Mouse (Mus musculus): ENCODE results near the gene Kif2a.
A peak's percentile ranks its signal among the peaks of the same experiment; 100 is the strongest.
"Not testable (repeated sequence)": the region's sequence is repeated elsewhere in the genome, so short reads cannot be mapped to it uniquely, and the experiment has no call there.

Gene Kif2a

GRCm38 (mm10) chr13:106936256-106937137 is 85.4 kb downstream of the Kif2a start, which contains the start of gene Ipo11:
TSS of gene Ipo11 (minus strand) at chr13:106936958.
- DNase-seq (ENCODE audit: extremely low read depth, insufficient read length, low spot score), result peak; percentile 85

GRCm38 (mm10) chr13:106935871-106936255 is 86.1 kb downstream of the Kif2a start:
- DNase-seq (ENCODE audit: extremely low read depth, insufficient read length, low spot score), result no peak

GRCm38 (mm10) chr13:106929201-106929600 is 92.7 kb downstream of the Kif2a start:
- DNase-seq (ENCODE audit: extremely low read depth, insufficient read length, low spot score), result no peak

- DNase-seq (ENCODE audit: extremely low read depth, insufficient read length, low spot score), result no peak
Observed at GRCm38 (mm10) chr13:106928296-106928695, 93.6 kb downstream of the Kif2a start.

GRCm38 (mm10) chr13:106925921-106926320 is 96.0 kb downstream of the Kif2a start:
- not testable (repeated sequence) for DNase-seq (ENCODE audit: extremely low read depth, insufficient read length, low spot score)

- no peak for DNase-seq (ENCODE audit: extremely low read depth, insufficient read length, low spot score)
Observed at GRCm38 (mm10) chr13:106918322-106919050, 103.4 kb downstream of the Kif2a start.

GRCm38 (mm10) chr13:106913125-106913736 is 108.7 kb downstream of the Kif2a start:
- DNase-seq (ENCODE audit: extremely low read depth, insufficient read length, low spot score), result no peak

GRCm38 (mm10) chr13:106910096-106910495 is 111.8 kb downstream of the Kif2a start:
- DNase-seq (ENCODE audit: extremely low read depth, insufficient read length, low spot score), result no peak
